Mouse (Mus musculus) thymus, adult 2 months (tissue): ENCODE results near the gene Tead4. TPM values are rescaled to one million over a fixed set of nuclear protein-coding genes. Genes with fewer than 3 reads are reported as not detected.

Experiments used
- DNase-seq: peaks from one replicate; pipeline ENCODE4 v3.0.0; 2021
- H3K27ac ChIP-seq: fragments of 200-500 bp; 2 replicates; pipeline ENCODE4 v1.5.1; 2012; ENCODE audit warnings: low read length, control low read depth; ENCODE audit not compliant: control insufficient read depth, insufficient read depth
- H3K27me3 ChIP-seq: fragments of 200-500 bp; 2 replicates; pipeline ENCODE4 v1.6.1; 2012; ENCODE audit warnings: mild to moderate bottlenecking, low read length, moderate library complexity, mixed read lengths; ENCODE audit not compliant: control insufficient read depth, insufficient read depth
- H3K36me3 ChIP-seq: fragments of 200-500 bp; 2 replicates; pipeline ENCODE4 v1.6.1; 2012; ENCODE audit warnings: mild to moderate bottlenecking, low read length, moderate library complexity; ENCODE audit not compliant: control insufficient read depth, insufficient read depth
- H3K4me1 ChIP-seq: fragments of 200-500 bp; replicated peaks from 2 replicates; pipeline ENCODE4 v1.6.1; 2012; ENCODE audit warnings: low read length; ENCODE audit not compliant: control insufficient read depth, insufficient read depth
- H3K4me3 ChIP-seq: fragments of 200-500 bp; 2 replicates; pipeline ENCODE4 v1.5.1; 2012; ENCODE audit warnings: mild to moderate bottlenecking, low read length, control low read depth, moderate library complexity; ENCODE audit not compliant: control insufficient read depth, insufficient read depth
- CTCF ChIP-seq: fragments of 200-500 bp; IDR thresholded peaks from 2 replicates; pipeline ENCODE4 v1.5.1; 2012; ENCODE audit warnings: mild to moderate bottlenecking, control low read depth, low read length, moderate library complexity, borderline replicate concordance; ENCODE audit not compliant: control insufficient read depth, poor library complexity, insufficient read depth; ENCODE audit errors: extremely low read depth
- POLR2A ChIP-seq: fragments of 200-500 bp; IDR thresholded peaks from 2 replicates; pipeline ENCODE4 v1.6.1; 2012; ENCODE audit warnings: mild to moderate bottlenecking, low read length, control low read depth, moderate library complexity; ENCODE audit not compliant: control insufficient read depth, poor library complexity, insufficient read depth; ENCODE audit errors: extremely low read depth
- WGBS: fragments of 180-500 bp; shearing (Covaris S2); methylation state at CpG from one replicate; pipeline ENCODE4 v1.1.7; 2018; 5-methylcytosine and 5-hydroxymethylcytosine counted together
- polyA plus RNA-seq: library from polyadenylated mRNA; depleted of rRNA; stranded (reverse); fragments of >200 nt; gene quantifications from 2 replicates; pipeline ENCODE4 v1.2.3, GENCODE M21; 2012

Gene Tead4
- polyA plus RNA-seq, 1 experiment, result 0.53 TPM

DNA sequence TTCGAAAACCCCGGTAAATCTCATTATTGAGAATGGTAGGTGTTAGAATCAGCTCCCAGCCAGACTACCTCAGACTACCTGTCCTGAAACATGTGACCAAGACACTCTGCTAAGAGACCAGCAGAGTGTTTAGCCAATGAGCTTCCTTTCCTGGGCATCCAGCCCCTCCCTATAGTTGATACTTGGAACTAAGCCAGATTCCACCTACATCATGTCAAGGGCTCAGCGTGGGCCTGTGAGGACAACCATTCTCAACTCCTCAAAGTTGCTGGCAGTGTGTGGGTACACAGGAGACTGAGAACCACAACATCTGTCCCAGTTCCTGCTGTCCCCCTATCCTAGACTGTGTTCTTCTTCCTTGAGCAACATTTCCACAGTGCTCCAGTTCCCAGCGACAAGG is 45.3 kb downstream of the Tead4 start:
- Histone ChIP-seq H3K4me3 (no peak overlapping the region), H3K4me1 (no peaks in the 10 kb centered on the region), H3K27ac (no peak overlapping the region), H3K36me3 (no peaks in the 10 kb centered on the region), H3K27me3 (no peaks in the 10 kb centered on the region)
- no peak for TF ChIP-seq CTCF
- DNase-seq, result no peak
- WGBS, result 91% methylated on average over 4 of the region's 4 CpGs

DNA sequence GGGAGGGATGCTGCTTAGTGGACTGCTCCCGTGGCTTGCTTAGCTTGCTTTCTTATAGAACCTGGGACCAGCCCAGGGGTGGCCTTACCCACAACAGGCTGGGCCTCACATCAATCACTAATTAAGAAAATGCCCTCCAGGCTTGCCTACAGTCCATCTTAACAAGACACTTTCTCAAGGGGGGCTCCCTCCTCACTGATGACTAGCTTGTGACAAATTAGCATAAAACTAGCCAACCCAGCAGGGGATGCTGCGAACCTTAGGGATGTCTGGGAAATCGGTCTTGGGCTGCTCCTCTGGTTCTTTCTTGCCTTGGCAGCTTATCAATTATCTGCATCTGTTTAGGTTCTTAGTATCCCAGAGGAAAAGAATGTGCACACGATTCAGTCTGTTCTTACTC is 46.1 kb downstream of the Tead4 start:
- Histone ChIP-seq H3K36me3 (no peaks in the 10 kb centered on the region), H3K27me3 (no peaks in the 10 kb centered on the region), H3K27ac (no peak overlapping the region), H3K4me1 (no peaks in the 10 kb centered on the region), H3K4me3 (no peak overlapping the region)
- TF ChIP-seq CTCF, result no peak
- no peak for TF ChIP-seq POLR2A
- WGBS, result 87% methylated on average over 4 of the region's 4 CpGs
- DNase-seq, result no peak

DNA sequence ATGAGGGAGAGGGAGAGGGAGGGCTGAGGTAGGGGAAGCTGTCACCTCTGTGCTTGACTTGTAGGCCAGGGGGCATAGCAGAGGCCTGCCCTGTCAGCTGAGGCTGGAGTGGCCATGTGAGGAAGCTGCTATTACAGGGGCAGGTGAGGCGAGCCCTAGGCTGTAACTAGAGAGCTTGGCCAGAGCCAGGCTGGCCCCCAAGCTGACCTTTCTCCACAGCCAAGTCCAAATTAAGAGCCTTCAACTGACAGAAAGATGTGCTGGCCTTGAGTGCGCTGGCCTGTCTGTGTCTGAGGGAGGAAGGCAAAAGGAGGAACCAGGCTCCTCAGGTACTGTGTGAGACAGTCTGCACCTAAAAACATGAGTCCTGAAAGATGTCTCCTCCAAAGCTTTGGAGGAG is 47.5 kb downstream of the Tead4 start:
- 93% methylated on average over 2 of the region's 2 CpGs for WGBS
- H3K27ac ChIP-seq, result no peak overlapping the region
- TF ChIP-seq POLR2A (no peak), CTCF (no peak)
- H3K27me3 ChIP-seq, result no peaks in the 10 kb centered on the region
- no peak overlapping the region for H3K4me3 ChIP-seq
- H3K36me3 ChIP-seq, result no peaks in the 10 kb centered on the region
- no peaks in the 10 kb centered on the region for H3K4me1 ChIP-seq
- DNase-seq, result no peak

DNA sequence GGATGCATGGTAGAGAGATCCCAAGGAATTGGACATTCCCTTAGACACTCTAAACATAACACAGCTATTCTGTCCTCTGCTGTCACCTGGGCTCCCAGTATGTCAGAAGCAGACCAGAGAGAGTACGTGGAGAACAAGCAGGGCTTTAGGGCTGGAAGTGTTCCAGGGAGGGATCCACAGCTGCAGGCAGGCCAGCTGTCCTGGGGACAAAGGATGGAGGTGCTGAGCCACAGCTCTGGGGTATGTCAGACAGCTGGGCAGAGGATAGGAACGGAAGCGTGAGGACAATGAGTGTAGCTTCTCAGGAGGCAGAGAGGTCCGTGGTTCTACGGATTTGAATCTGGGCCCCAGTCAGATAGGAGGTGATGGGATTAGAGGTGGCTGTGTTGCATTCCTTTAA is 50.0 kb downstream of the Tead4 start:
- no peak for DNase-seq
- H3K36me3 ChIP-seq, result no peaks in the 10 kb centered on the region
- no peak overlapping the region for H3K4me3 ChIP-seq
- no peaks in the 10 kb centered on the region for H3K27me3 ChIP-seq
- WGBS, result 94% methylated on average over 5 of the region's 5 CpGs
- no peak overlapping the region for H3K27ac ChIP-seq
- TF ChIP-seq POLR2A (no peak), CTCF (no peak)
- no peaks in the 10 kb centered on the region for H3K4me1 ChIP-seq

DNA sequence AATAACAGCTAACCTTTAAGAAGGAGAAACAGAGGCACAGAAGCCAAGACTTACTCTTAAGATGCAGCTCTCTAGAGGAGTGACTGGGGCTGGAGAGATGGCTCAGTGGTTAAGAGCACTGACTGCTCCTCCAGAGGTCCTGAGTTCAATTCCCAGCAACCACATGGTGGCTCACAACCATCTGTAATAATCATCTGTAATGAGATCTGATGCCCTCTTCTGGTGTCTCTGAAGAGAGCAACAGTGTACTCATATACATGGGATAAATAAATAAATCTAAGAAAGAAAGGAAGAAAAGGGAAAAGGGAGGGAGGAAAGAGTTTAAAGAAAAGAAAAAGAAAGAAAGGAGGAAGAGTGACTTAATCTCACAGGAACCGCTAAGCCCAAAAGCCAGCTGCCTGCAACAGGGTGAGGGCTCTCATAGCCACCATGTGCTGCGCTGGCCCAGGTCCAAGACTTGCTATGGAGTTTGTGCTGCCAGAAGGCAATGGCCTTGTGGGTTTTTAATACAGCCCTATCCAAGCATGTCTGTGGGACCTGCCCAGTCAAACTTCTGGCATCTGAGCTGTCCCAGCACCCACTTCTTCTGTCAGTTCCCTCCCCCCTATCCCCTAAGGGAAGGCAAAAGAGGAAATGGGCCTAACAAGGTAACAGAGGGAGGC is 63.4 kb downstream of the Tead4 start:
- H3K4me3 ChIP-seq, result no peak overlapping the region
- H3K27me3 ChIP-seq, result no peaks in the 10 kb centered on the region
- no peak for DNase-seq
- no peaks in the 10 kb centered on the region for H3K36me3 ChIP-seq
- TF ChIP-seq POLR2A, result no peak
- H3K27ac ChIP-seq, result no peak overlapping the region
- H3K4me1 ChIP-seq, result no peaks in the 10 kb centered on the region
- 80% methylated on average over 2 of the region's 2 CpGs for WGBS

DNA sequence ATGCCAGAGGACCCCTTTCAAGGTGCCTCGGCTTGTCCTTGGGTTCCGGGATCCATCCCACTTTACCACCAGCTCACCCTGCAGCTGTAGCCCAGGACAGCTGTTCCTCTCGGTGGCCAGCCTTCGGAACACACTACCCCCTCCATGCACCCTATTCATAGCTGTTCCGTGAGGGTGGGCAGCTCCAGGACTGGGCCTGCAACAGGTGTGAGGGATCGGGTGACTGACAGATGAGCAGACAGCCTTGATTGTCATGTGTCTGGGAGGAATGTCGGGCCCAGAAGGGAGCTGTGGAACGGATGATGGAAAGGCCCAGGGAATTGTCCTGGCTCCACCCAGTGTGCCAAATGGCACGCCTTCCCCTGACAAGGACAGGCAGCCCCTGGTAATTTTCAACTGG is 64.0 kb downstream of the Tead4 start:
- no peaks in the 10 kb centered on the region for H3K27me3 ChIP-seq
- WGBS, result 94% methylated on average over 9 of the region's 9 CpGs
- TF ChIP-seq POLR2A, result no peak
- no peak for TF ChIP-seq CTCF
- no peaks in the 10 kb centered on the region for H3K36me3 ChIP-seq
- no peak for DNase-seq
- no peak overlapping the region for H3K4me3 ChIP-seq
- no peak overlapping the region for H3K27ac ChIP-seq
- no peaks in the 10 kb centered on the region for H3K4me1 ChIP-seq

DNA sequence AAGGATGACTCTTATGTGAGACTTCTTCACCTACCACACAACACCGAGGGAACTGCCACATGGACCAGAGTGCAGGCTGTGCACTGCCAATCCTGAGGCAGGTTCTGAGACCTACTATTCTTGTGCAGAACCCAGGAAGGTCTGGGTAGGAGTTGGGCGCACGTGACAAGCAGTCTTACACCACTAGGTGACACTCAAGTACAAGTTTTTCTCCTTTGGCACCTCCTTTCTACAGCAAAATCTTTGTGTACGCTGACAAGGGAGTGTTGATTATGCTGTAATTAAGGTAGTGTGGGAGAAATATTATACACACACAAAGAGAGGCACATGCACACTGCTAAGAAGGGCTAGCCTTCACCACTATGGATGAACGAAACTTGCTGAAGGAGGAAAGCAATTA is 66.4 kb downstream of the Tead4 start:
- no peak overlapping the region for H3K4me3 ChIP-seq

More for the DNA sequence above, 66.4 kb downstream of the Tead4 start:
- no peaks in the 10 kb centered on the region for H3K4me1 ChIP-seq
- H3K27me3 ChIP-seq, result no peaks in the 10 kb centered on the region
- TF ChIP-seq CTCF, result no peak
- TF ChIP-seq POLR2A, result no peak
- H3K36me3 ChIP-seq, result no peaks in the 10 kb centered on the region
- WGBS, result 40% methylated on average over 5 of the region's 5 CpGs
- no peak overlapping the region for H3K27ac ChIP-seq
- no peak for DNase-seq
